Mouse (Mus musculus) gastrocnemius, adult 2 months (tissue): Measurements from ENCODE around the gene Fzd9. TPM values are rescaled to one million over a fixed set of nuclear protein-coding genes. Genes with fewer than 3 reads are reported as not detected.
"Not testable (repeated sequence)": the region's sequence is repeated elsewhere in the genome, so short reads cannot be mapped to it uniquely, and the experiment has no call there.

Source experiments
- DNase-seq: peaks from one replicate; pipeline ENCODE4 v3.0.0; 2022
- H3K27ac ChIP-seq: fragments of 200-600 bp; 2 replicates; pipeline ENCODE4 v1.8.1; 2022; ENCODE audit warnings: mild to moderate bottlenecking
- H3K4me3 ChIP-seq: fragments of 200-600 bp; 2 replicates; pipeline ENCODE4 v1.8.1; 2022; ENCODE audit warnings: mild to moderate bottlenecking, moderate library complexity
- CTCF ChIP-seq: fragments of 200-600 bp; IDR thresholded peaks from 2 replicates; pipeline ENCODE4 v1.8.1; 2022; ENCODE audit warnings: antibody characterized with exemption, mild to moderate bottlenecking, moderate library complexity
- intact Hi-C: fragments of 180-260 bp; cut with DNase I; formaldehyde crosslinking; loops from one replicate; pipeline ENCODE4 v1.15.1; 2025
- total RNA-seq, 2 experiments: library from RNA; stranded (reverse); gene quantifications; 2 replicates each; pipeline ENCODE4 v1.2.3; 2021

The Fzd9 gene
- total RNA-seq, 2 experiments from 2014 or later: 23.1 to 52.1 TPM

GRCm38 (mm10) chr5:135242608-135243007 lies 8.4 kb downstream of the Fzd9 start:
- no peak for TF ChIP-seq CTCF
- DNase-seq: no peak
- peak overlapping the region; percentile 24 for H3K4me3 ChIP-seq
- intact Hi-C loops: no loop called here
- peak overlapping the region; percentile 87 for H3K27ac ChIP-seq

- DNase-seq: peak; percentile 66
- peak overlapping the region; percentile 24 for H3K4me3 ChIP-seq
- intact Hi-C loops: no loop called here
- peak overlapping the region; percentile 87 for H3K27ac ChIP-seq
- TF ChIP-seq CTCF: no peak
Observed at GRCm38 (mm10) chr5:135242136-135242535, 8.9 kb downstream of the Fzd9 start.

GRCm38 (mm10) chr5:135241474-135241873 lies 9.6 kb downstream of the Fzd9 start:
- no peak for TF ChIP-seq CTCF
- no peak for DNase-seq
- intact Hi-C loops: no loop called here

GRCm38 (mm10) chr5:135238832-135239231 lies 12.2 kb downstream of the Fzd9 start:
- H3K4me3 ChIP-seq: no peak overlapping the region
- peak overlapping the region; percentile 62; the same call in 1 of the 2 replicates for H3K27ac ChIP-seq
- peak; percentile 54 for TF ChIP-seq CTCF
- no peak for DNase-seq
- intact Hi-C loops: loop anchor here (10.0 kb wide), 1 partner anchor 126 kb away; the partner anchor contains the start of gene Nsun5

More at GRCm38 (mm10) chr5:135241474-135241873, 9.6 kb downstream of the Fzd9 start:
- H3K4me3 ChIP-seq: peak overlapping the region; percentile 24
- H3K27ac ChIP-seq: peak overlapping the region; percentile 87

- peak; percentile 70 for DNase-seq
- no peak overlapping the region for H3K27ac ChIP-seq
- H3K4me3 ChIP-seq: no peak overlapping the region
- TF ChIP-seq CTCF: peak; percentile 94; the same call in 1 of the 2 replicates
- intact Hi-C loops: loop anchor here (1.0 to 10.0 kb wide), 2 partner anchors 50 to 128 kb away; partner anchors contain the start of gene Nsun5
Observed at GRCm38 (mm10) chr5:135236571-135236970, 14.5 kb downstream of the Fzd9 start.

GRCm38 (mm10) chr5:135233166-135233920 lies 17.7 kb downstream of the Fzd9 start:
- peak; percentile 53 for DNase-seq
- intact Hi-C loops: loop anchor here (10.0 kb wide), 1 partner anchor 131 kb away; the partner anchor contains the start of gene Nsun5
- no peak overlapping the region for H3K4me3 ChIP-seq
- no peak for TF ChIP-seq CTCF
- H3K27ac ChIP-seq: peak overlapping the region; percentile 81

GRCm38 (mm10) chr5:135230186-135230585 lies 20.8 kb downstream of the Fzd9 start:
- TF ChIP-seq CTCF: no peak
- no peak for DNase-seq
- Histone ChIP-seq H3K4me3 (no peak overlapping the region), H3K27ac (no peak overlapping the region)
- intact Hi-C loops: loop anchor here (10.0 kb wide), 1 partner anchor 135 kb away; the partner anchor contains the start of gene Nsun5

GRCm38 (mm10) chr5:135225879-135226278 lies 25.2 kb downstream of the Fzd9 start:
- DNase-seq, intact Hi-C loops, H3K4me3 ChIP-seq, H3K27ac ChIP-seq: not testable (repeated sequence)
- TF ChIP-seq CTCF: peak; percentile 29

GRCm38 (mm10) chr5:135224169-135224568 lies 26.9 kb downstream of the Fzd9 start:
- Histone ChIP-seq H3K27ac (no peak overlapping the region; the same call in 1 of the 2 replicates), H3K4me3 (no peak overlapping the region)
- no peak for DNase-seq
- intact Hi-C loops: no loop called here
- TF ChIP-seq CTCF: no peak

GRCm38 (mm10) chr5:135222066-135222465 lies 29.0 kb downstream of the Fzd9 start:
- DNase-seq: no peak
- Histone ChIP-seq H3K27ac (no peak overlapping the region), H3K4me3 (no peak overlapping the region)
- no peak for TF ChIP-seq CTCF
- intact Hi-C loops: no loop called here

- H3K4me3 ChIP-seq: no peak overlapping the region
- intact Hi-C loops: no loop called here
- no peak for DNase-seq
- TF ChIP-seq CTCF: no peak
- no peak overlapping the region for H3K27ac ChIP-seq
Observed at GRCm38 (mm10) chr5:135220941-135221340, 30.1 kb downstream of the Fzd9 start.

- intact Hi-C loops: no loop called here
- TF ChIP-seq CTCF: no peak
- no peak for DNase-seq
- Histone ChIP-seq H3K4me3 (no peak overlapping the region), H3K27ac (no peak overlapping the region)
Observed at GRCm38 (mm10) chr5:135216871-135217270, 34.2 kb downstream of the Fzd9 start.

- H3K4me3 ChIP-seq: no peak overlapping the region
- H3K27ac ChIP-seq: no peak overlapping the region
- intact Hi-C loops: no loop called here
- no peak for DNase-seq
- TF ChIP-seq CTCF: peak; percentile 42
Observed at GRCm38 (mm10) chr5:135208197-135208596, 42.8 kb downstream of the Fzd9 start.
